Mouse (Mus musculus): ENCODE measurements around the gene Cradd. TPM values are rescaled to one million over a fixed set of nuclear protein-coding genes. Genes with fewer than 3 reads are reported as not detected.

Gene Cradd
- polyA plus RNA-seq, 1 experiment from 2014 or later: 10.4 TPM

- H3K4me1 ChIP-seq (ENCODE audit: insufficient read depth, low read length): no peaks in the 10 kb centered on the region
- ATAC-seq (ENCODE audit: low FRiP score, low TSS enrichment): no peak
- no peaks in the 10 kb centered on the region for H3K27me3 ChIP-seq (ENCODE audit: insufficient read depth, low read length)
- H3K27ac ChIP-seq (ENCODE audit: low read length): no peak overlapping the region
- no peak overlapping the region for H3K4me3 ChIP-seq (ENCODE audit: low read length)
- H3K4me2 ChIP-seq (replicated peaks; ENCODE audit: low read depth, low read length): no peak overlapping the region
- H3K36me3 ChIP-seq (ENCODE audit: insufficient read depth, low read length): no peaks in the 10 kb centered on the region
- H3K9me3 ChIP-seq (ENCODE audit: low read length): no peaks in the 10 kb centered on the region
- no peak overlapping the region for H3K9ac ChIP-seq (replicated peaks; ENCODE audit: low read length)
- WGBS: 64% methylated on average over 4 of the region's 4 CpGs
Measured at GRCm38 (mm10) chr10:95133057-95133456, 190.9 kb downstream of the Cradd start.

Other genes with a start within 250 kb of the Cradd start
- 23.9 and 27.2 TPM in 2 replicates for gene Socs2, start 93.0 kb upstream of the Cradd start, polyA plus RNA-seq (2015; fragmentation: Nextera tagmentation; extraction: Ambion mirVana)
- gene Mrpl42, start 177.8 kb upstream of the Cradd start, polyA plus RNA-seq (2015; fragmentation: Nextera tagmentation; extraction: Ambion mirVana): 318 and 319 TPM in 2 replicates
- 338 and 353 TPM in 2 replicates for gene Ube2n, start 191.0 kb upstream of the Cradd start, polyA plus RNA-seq (2015; fragmentation: Nextera tagmentation; extraction: Ambion mirVana)
- 119 and 132 TPM in 2 replicates for gene Nudt4, start 240.0 kb upstream of the Cradd start, polyA plus RNA-seq (2015; fragmentation: Nextera tagmentation; extraction: Ambion mirVana)

All from kidney, embryonic 16.5 days (tissue).